Mouse (Mus musculus) MN1 (cell line): ENCODE data around the gene D430041D05Rik.
"Not testable (repeated sequence)": the region's sequence is repeated elsewhere in the genome, so short reads cannot be mapped to it uniquely, and the experiment has no call there.

Experiments
- DNase-seq: peaks from one replicate; pipeline ENCODE4 v3.0.0-alpha.2; 2016; ENCODE audit warnings: low spot score

The D430041D05Rik gene

DNA sequence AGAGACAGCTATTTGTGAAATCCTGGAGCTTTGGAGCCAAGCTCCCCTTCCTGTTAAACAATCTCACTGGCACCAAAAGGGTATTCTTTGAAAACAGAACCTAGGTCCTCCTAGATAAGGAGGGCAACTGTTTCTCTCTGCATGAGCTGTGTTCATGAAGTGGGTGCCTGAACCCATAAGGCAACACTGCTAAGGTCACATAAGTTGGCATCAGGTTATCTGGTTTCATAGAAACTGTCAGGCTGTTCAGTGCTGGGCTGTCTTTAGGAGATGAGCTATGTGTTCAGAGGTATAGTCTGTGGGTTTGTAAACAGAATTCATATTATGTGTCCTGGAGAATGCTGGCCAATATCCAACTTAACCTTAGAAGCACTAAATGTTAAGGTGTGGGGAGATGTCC lies 293.6 kb downstream of the D430041D05Rik start:
- DNase-seq, result not testable (repeated sequence)

- no peak for DNase-seq
Observed at GRCm38 (mm10) chr2:104114898-104115297, 295.9 kb downstream of the D430041D05Rik start.

GRCm38 (mm10) chr2:104113563-104113962 lies 297.2 kb downstream of the D430041D05Rik start:
- not testable (repeated sequence) for DNase-seq

GRCm38 (mm10) chr2:104111170-104111797 lies 299.5 kb downstream of the D430041D05Rik start:
- DNase-seq, result not testable (repeated sequence)

- DNase-seq, result no peak
Observed at GRCm38 (mm10) chr2:104110031-104110430, 300.8 kb downstream of the D430041D05Rik start.

DNA sequence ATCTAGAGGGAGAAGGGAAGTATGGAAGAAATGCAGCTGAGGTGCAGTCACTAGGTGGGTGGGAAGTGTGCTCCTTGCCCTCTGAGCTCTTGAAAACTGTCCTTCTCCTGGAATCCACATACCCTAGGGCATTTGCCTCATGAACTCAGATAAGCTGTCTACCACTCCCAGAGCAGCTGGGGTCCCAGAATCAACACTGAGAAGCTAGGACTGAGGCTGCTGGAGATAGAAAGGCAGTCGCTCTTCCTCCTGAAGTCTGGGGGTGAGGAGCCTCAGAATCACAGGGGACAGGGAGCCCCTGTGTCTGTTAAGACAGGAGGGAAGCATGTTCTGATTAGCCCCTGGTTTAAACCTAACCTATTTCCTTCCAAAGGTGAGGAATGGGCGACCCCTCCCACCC lies 301.3 kb downstream of the D430041D05Rik start:
- DNase-seq, result no peak

DNA sequence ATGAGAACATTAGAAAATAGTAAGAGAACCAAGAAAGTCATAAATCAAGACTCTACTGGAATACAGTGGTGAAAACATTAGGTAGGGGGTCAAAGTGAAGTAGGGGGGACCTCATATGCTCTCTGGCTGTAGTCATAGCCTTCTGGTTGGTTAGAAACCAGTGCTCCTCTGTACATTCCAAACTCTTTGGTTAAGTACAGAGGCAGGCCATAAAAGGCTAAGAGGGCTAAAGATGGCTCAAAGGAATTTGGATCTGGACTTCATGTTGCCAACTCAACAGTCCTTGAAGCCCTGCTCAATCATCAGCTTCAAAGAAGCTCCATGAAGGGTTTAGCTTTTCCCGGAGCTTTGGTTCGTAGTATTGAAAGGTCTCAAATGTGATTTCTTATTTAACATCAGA lies 301.8 kb downstream of the D430041D05Rik start:
- DNase-seq, result not testable (repeated sequence)

DNA sequence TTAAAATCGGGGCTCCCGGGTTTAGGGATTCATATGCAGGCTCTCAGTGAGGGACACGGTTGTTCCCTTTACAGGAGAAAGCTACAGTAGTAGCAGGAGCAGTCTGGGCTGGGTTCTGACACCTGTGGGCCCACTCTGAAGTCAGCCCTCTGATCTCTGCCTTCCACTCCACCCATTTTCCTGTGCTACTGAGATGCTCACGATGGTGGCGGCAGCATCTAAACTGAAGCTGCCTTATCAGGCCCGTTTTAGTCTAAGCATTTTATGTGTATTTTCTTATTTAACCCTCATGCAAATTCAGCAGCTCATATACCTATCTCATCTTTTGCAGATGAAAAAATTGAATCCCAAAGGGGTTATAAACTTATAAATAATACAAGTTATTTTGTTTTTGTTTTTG lies 306.0 kb downstream of the D430041D05Rik start:
- DNase-seq, result no peak

GRCm38 (mm10) chr2:104099946-104100345 lies 310.9 kb downstream of the D430041D05Rik start:
- no peak for DNase-seq

DNA sequence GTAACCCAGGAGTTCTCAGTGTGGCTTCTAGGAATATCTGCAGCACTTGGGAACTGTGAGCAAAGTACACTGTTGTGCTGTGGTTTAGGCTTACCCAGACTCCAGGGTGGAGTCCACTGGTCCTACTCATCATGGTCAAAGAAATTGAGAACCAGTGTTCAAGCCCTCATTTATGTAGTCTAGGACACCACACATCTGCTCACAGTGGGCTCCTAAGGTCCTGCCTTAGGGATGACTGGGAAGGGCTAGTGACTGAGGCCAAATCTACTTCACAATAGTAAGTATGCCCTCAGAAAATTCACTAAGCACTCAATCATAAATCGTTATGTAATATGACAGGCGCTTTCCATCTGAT lies 311.6 kb downstream of the D430041D05Rik start:
- no peak for DNase-seq

DNA sequence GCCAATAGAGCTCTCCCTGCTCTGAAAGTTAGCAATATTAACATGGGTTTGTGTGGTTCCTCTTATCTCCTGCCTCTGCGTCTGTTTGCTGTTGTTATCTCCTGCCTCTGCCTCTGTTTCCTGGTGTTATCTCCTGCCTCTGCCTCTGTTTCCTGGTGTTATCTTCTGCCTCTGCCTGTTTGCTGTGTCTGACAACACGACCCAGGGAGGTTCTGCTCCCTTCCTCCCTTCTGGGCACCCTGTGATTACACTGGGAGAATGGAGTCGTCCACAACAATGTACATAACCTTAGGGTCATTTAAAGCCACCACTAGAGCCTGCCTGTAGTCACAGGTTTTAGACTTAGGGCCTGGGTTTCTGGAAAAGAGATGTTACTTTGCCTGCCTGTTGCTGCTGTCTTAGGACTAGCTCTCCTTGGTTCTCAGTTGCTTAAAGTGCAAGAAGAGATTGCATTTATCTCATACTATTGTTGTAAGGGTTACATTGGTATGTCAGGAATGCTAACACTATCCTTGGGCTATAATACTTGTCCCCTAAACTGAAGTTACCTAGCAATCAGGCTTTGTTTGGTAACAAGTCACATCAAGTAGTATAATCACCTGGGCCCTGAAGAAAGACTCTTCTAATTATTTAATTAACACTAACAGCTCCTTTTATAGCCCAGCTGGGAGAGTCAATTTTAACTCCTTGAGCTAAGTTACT lies 312.1 kb downstream of the D430041D05Rik start:
- DNase-seq, result no peak

DNA sequence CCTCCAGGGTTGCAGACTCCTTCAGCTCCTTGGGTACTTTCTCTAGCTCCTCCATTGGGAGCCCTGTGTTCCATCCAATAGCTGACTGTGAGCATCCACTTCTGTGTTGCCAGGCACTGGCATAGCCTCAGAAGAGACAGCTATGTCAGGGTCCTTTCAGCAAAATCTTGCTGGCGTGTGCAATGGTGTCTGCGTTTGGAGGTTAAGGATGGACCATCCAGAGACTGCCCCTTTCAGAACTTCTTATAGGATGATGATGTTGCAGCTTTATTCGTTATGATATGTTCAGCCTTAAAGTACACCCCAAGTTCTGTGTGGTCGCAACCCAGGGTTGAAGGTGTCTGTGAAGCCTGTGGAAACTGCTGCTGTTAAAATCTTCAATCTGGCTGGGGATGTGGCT lies 313.4 kb downstream of the D430041D05Rik start:
- not testable (repeated sequence) for DNase-seq

GRCm38 (mm10) chr2:104096796-104097195 lies 314.0 kb downstream of the D430041D05Rik start:
- not testable (repeated sequence) for DNase-seq

GRCm38 (mm10) chr2:104096256-104096655 lies 314.6 kb downstream of the D430041D05Rik start:
- no peak for DNase-seq

DNA sequence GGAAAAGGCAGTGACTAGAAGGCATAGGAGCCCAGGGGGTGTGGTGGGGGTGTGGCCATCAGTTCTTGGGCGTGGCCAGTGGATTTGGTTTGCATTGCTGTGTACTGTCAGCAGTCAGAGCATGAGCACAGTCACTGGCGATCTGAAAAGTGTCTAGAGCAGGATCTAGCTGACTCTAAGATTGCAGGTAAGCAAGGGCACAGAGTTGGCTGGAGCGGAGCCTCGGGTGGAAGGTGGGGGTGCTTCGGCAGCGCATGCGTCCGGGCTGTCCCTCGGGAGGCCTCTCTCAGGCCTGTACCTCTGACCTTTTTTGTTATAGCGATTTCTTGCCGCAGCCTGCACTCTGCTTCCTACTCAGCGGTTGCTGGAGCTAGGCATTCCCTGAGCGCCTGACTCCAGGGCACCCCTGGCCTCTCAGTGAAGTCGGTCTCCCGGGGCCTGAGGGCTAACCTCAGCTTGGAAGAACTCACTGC lies 315.0 kb downstream of the D430041D05Rik start, which contains the start of gene Cd59a:
TSS of gene Cd59a (plus strand) at position 61 of the 473 bp plus-strand sequence.
- DNase-seq, result peak; percentile 80

- DNase-seq, result no peak
Observed at GRCm38 (mm10) chr2:104093305-104093704, 317.5 kb downstream of the D430041D05Rik start.
